Mouse (Mus musculus) ES-CJ7 (cell line): ENCODE measurements at regions not wholly inside any gene's neighbourhood (a gene's known extent, or its start where the extent isn't known, plus 50 kb on each side); places are given as distances from the start of the nearest gene placed in this dataset.

Experiments used
- DNase-seq: peaks from one replicate; pipeline ENCODE4 v3.0.0; 2011; ENCODE audit warnings: low read depth, low spot score

- no peak for DNase-seq
These were observed 88.7 kb downstream of the Edn3 start for GRCm38 (mm10) chr2:174848981-174849681.

DNA sequence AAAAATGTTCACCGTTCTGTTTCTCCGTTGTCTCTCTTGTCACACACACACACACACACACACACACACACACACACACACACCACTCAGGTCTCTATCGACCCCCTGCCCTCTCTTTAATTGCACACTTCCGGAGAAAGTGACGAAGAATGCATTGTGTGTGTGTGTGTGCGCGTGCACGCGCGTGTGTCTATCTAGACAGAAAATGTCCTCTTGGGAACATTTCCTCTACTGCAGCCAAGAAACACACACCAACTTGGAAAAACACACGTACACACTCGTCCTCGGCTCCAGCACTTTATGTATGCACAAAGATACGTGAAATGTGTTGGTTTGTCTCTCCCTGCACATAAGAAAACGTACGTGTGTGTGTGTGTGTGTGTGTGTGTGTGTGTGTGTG lies 90.4 kb downstream of the Edn3 start:
- DNase-seq: no peak

GRCm38 (mm10) chr2:174851525-174852330 lies 91.3 kb downstream of the Edn3 start:
- DNase-seq: peak; percentile 63

- DNase-seq: no peak
These were observed 93.4 kb downstream of the Edn3 start for GRCm38 (mm10) chr2:174853786-174854185.

- no peak for DNase-seq
These were observed 95.1 kb downstream of the Edn3 start for GRCm38 (mm10) chr2:174855548-174855947.

DNA sequence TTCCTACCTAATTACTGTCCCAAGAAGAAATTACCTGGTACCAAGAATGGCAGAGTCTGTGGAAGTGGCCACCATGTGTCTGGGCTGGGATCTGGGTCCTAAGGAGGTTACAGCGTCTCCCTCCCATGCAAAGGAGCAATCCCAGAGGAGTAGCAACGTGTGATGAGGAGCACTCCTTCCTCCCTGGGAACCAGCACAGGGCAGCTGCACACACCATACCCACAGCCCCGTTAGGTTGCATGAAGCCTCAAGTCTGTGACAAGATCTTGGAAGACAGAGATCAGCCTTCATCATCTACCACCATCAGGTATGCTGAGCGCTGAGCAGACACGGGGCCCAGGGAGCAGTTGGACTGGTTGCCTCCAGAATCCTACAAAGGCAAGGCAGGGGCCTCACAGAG lies 95.7 kb downstream of the Edn3 start:
- no peak for DNase-seq

DNA sequence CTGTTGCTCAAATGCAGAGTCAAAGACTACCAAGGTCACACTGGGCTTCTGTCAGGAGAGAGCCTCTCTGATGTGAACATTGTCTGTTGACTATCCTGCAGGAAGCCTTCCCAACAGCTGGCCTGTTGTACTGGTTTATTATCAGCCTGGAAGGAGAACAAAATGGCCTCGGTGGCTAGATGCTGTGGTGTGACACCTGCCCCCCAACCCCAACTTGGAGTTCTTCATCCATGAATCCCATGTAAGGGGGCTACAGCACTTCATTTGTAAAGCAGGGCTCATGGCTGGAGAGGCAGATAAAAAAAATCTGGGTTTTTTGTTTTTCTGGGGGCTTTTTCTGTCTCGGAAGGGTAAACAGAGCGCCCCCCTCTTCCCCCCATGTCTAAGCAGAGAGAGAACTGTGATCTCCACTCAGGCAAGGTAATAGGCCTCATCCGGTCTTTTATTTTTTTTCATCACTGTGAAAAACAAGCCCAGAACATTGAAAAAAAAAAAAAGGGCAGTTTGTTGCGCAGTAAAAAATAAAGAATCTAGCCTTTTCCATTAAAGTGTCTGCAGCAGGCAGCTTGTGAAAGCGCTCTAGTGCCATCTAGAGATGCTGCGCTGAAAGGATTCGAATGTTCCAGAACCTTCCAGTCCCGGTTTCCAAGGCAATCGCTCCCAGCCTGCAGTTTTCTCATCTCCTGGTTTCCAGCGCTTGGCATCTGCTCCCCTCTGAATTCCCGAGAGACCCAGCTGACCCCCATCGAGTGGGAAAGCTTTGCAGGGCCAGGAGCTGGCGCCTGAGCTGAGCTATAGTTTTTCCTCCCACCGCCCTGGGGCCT lies 97.8 kb downstream of the Edn3 start:
- DNase-seq: peak; percentile 55

- DNase-seq: no peak
These were observed 98.4 kb downstream of the Edn3 start for GRCm38 (mm10) chr2:174858835-174859215.

DNA sequence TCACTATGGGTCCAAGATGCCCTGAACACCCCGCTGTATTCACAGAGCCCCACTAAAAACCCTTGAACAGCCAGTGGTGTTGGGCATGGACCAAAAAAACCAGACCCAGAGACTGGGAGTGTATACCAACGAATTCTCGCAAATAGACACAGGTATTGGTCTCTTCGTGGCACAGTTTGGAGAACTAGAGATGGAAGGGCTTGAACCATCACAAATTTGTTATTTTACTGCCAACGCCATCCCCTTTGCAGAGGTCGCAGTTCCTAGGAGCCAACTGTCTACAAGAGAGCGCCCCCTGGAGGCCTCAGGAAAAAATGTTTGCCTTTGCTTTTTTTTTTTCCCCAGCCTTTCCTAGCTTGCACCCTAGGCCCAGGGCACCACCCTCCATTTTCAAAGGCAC lies 99.1 kb downstream of the Edn3 start:
- DNase-seq: peak; percentile 60

- no peak for DNase-seq
These were observed 104.2 kb downstream of the Edn3 start for GRCm38 (mm10) chr2:174864657-174865056.

DNA sequence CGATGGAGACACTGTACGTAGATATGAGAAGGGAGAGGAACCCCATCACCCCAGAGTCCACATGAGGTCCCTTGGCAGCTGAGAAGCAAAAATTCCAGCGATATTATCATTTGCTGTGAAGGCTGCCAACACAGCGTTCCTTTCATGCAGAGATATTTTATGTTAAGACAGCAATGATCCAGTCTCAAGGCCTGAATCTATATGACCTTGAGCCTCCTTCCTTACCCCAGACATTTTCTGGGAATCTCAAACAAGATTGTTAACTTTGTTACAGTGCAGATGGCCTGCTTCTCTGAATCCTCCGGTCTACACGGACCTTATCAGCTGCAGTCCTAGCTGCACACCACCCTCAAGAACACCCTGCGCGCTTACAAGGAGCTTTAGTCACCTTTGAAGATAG lies 106.1 kb downstream of the Edn3 start:
- no peak for DNase-seq

DNA sequence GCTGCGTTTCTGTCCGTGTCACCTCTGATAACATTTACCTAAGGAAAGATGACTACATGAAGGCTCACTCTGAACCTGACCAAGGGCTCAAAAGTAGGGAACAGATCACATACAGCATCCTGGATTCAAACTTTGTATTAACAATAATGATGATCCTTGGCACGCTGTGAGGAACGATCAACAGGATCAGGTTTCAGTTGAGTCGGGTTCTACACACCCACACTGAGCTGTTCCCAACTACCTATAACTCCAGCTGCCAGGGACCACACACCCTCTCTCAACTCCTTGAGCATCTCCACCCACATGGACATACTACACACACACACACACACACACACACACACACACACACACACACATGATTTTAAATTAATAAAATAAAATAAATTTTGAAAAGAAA lies 107.0 kb downstream of the Edn3 start:
- no peak for DNase-seq

DNA sequence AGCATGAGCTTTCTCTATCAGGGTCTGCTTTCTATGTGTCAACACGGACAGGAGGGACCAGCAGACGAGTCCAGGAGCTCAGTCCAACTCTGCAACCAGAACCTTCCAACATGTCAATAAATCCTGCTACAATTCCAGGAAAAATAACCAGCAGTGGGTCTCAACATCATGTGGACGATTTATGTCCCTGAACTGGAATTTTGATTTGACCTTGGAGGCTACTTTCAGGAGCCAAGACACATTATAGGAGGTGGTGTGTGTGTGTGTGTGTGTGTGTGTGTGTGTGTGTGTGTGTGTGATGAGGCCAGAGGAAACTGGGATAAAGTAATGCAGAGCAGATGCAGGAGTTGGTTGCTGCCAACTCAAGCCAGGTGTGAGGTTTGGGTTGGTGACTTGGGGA lies 107.8 kb downstream of the Edn3 start:
- no peak for DNase-seq

DNA sequence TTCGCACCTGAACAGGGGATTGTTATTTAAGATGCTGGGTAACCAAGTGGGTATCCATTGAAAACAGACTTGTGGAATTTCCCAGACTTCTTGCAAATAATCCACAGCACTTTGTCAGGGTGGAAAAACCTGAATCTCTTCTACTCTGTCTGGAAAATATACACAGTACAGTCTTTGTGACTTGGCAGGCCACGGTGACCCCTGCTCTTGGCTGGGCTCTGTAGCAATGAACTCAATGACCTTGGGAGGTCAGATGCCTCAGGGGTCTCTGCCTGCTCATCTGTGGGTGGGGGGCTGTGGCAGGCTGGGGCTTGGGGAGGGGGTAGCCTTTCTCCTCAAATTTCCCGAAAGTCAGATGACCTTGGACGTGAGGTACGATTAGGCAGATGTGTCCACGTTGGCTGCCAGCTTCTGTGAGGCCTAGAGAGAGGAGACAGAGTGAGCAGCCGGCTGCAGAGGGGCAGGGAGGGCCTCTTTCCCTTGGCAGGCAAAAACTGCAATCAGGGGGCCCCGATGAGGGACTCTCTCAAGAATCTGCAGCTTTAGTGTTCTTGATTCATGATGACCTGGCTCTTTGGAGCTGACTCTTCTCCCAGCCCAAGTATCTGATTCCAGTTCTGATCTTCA lies 108.4 kb downstream of the Edn3 start:
- DNase-seq: no peak

- peak; percentile 38 for DNase-seq
These were observed 109.9 kb downstream of the Edn3 start for GRCm38 (mm10) chr2:174870284-174870683.

- DNase-seq: no peak
These were observed 110.8 kb downstream of the Edn3 start for GRCm38 (mm10) chr2:174871225-174871624.

- no peak for DNase-seq
These were observed 111.4 kb downstream of the Edn3 start for GRCm38 (mm10) chr2:174871844-174872243.

GRCm38 (mm10) chr2:174876886-174877285 lies 116.5 kb downstream of the Edn3 start:
- no peak for DNase-seq

- no peak for DNase-seq
These were observed 118.6 kb downstream of the Edn3 start for GRCm38 (mm10) chr2:174878979-174879378.

- no peak for DNase-seq
These were observed 120.2 kb downstream of the Edn3 start for GRCm38 (mm10) chr2:174880659-174881058.

- no peak for DNase-seq
These were observed 124.1 kb downstream of the Edn3 start for GRCm38 (mm10) chr2:174884232-174885225.
